Mouse (Mus musculus) T-helper 17 cell (primary cell): ENCODE measurements around the gene Gm20605.

Source experiments
- in situ Hi-C, 2 experiments: fragments of 300-600 bp; cut with MboI, MseI; formaldehyde crosslinking; loops; 1 replicate in 1 of 2; 2 replicates in 1 of 2; pipeline ENCODE4 v1.15.1; 2025; ENCODE audit warnings: high pct_unique_total_duplicates in 2 of 2

The Gm20605 gene

GRCm38 (mm10) chr5:137649669-137650571 is 20.9 kb downstream of the Gm20605 start:
- in situ Hi-C loops = loop anchor here (5.0 kb wide), 2 partner anchors 107 to 112 kb away; no protein-coding TSS in a partner anchor

GRCm38 (mm10) chr5:137652474-137652873 is 23.5 kb downstream of the Gm20605 start:
- in situ Hi-C loops = loop anchor here (5.0 kb wide), 2 partner anchors 105 to 110 kb away; no protein-coding TSS in a partner anchor

GRCm38 (mm10) chr5:137653366-137653765 is 24.4 kb downstream of the Gm20605 start:
- in situ Hi-C loops = loop anchor here (5.0 kb wide), 2 partner anchors 104 to 109 kb away; no protein-coding TSS in a partner anchor

- in situ Hi-C loops = loop anchor here (5.0 kb wide), 2 partner anchors 103 to 108 kb away; no protein-coding TSS in a partner anchor
Measured at GRCm38 (mm10) chr5:137654746-137655145, 25.8 kb downstream of the Gm20605 start.

- in situ Hi-C loops = no loop called here
Measured at GRCm38 (mm10) chr5:137656977-137657376, 28.0 kb downstream of the Gm20605 start.

DNA sequence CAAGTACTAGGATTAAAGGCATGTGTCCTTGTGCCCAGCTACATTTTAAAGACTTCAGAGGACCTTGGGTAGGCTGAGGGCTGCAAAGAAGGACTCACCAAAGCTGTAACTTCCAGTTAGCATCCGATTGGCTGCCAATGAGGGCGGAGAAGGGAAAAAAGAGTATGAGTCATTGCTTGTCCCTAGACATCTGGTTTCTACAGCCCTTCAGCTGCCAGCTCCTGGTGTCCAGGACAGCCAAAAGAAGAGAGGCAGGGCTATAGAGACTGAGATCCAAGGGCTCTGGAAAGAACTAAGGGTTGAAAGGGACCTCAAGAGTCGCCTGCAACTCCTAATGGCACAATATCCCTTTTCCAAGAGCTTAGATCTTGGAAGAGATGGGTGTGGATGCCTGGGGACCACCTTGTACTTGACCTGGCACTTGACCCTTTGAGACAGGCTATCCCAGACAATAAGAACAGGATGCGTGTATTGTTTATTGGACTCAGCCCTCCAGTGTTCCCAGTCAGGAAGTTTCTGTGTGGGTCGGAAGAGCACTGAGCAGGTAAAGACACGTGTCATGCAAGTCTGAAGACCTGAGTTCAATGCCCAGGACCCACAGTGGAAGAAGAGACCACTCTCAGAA is 31.2 kb downstream of the Gm20605 start:
- in situ Hi-C loops = no loop called here

GRCm38 (mm10) chr5:137663057-137663456 is 34.1 kb downstream of the Gm20605 start:
- in situ Hi-C loops = no loop called here

- in situ Hi-C loops = no loop called here
Measured at GRCm38 (mm10) chr5:137668971-137669370, 40.0 kb downstream of the Gm20605 start.

DNA sequence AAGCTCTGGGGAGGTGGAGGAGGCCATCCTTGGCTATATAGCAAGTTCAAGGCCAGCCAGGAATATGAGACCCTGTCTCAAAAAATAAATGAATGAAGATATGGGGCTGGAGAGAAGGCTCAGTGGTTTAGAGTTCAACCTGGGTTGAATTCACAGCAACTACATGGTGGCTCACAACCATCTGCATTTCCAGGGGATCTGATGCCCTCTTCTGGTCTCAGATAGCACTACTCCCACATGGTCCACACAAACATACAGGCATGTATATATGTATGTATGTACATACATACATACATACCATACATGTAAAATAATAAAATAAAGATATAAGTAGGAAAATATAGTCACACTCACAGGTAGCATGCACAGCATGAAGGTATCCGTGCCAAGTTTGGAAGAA is 41.3 kb downstream of the Gm20605 start:
- in situ Hi-C loops = no loop called here

DNA sequence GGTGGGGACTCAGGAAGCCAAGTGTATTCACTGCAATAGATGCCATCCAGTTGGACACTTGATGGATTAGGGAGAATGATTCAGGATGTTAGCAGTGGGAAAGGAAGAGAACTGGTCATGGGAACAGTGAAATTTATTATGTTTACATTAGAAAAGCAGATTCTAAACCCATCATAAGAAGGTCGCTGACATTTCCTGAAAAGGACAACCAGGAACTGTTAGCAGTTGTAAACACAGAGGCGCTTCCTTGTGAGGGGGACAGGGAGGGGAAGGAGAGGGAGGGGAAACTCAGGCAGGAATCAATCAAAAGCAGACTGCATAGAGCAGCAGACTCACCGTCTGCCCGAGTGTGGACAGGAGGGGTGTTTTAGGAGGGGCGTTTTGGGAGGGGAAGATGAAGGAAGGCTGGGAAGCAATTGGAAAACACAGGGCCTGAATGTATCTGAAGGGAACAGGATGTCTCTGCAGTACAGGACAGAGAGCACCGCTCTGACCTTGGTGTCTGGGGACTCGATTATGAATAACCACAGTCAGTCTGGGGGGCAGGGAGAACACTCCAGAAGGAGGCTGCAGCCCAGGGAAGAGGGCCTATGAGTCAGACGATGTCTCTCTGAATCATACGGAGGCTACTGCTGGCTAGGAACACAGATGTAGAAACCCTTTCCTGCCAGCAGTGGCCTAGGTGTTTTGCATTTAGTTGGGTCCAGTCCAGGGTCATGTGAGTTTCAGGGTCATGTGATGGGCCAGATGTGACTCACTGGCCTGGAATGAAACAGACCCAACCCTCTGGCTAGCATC is 42.7 kb downstream of the Gm20605 start:
- in situ Hi-C loops = no loop called here

DNA sequence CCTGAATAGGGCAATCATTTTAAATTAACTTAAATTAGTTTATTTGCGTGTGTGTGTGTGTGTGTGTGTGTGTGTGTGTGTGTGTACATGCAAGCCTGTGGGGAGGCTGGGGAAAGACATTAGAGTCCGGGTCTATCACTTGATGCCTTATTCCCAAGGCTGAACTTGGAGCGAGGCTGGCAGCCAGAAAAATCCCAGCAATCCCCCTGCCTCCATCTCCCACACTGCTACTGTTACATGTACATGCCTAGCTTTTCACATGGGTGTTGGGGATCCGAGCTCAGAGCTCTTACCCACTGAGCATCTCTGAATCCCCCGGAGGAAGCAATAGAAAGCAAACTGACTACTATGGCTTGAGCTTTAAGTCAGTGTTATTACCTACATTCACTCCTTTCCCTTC is 43.4 kb downstream of the Gm20605 start:
- in situ Hi-C loops = no loop called here

- in situ Hi-C loops = no loop called here
Measured at GRCm38 (mm10) chr5:137673015-137673414, 44.0 kb downstream of the Gm20605 start.

DNA sequence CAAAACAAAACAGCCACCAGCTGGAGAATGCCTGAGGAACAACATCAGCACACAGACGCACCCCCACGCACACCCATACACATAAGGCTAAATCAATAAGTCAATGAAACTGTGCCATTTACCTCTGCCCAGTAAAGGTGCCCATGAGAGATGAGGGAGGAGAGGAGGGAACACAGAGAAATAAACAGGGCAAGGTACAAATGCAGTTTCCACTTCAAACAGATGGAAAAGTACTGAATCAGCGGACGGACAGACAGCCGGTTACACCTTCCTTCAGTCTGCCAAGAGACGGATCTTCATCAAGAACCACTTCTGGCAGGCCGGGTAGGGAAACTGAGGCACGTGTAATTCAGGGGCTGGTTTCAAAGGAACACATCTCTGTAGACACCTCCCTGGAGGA is 45.8 kb downstream of the Gm20605 start:
- in situ Hi-C loops = no loop called here

DNA sequence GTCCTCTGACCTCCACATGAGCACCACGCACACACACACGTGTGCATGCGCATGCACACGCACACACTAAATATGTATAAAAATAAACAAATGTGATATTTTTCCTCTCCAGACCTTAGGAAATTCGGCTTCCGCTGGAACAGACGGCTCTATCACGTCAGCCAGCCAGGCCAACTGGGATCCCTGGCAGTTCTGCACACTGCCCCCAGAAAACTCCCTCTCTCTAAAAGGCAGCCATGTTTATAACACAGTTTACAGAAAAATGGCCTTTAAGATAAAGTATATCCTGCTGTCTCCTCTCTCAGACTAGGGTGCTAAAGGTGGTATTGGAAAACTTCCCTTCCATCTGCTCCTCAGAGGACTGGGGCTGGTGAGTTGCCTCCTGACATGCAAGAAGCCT is 48.9 kb downstream of the Gm20605 start:
- in situ Hi-C loops = no loop called here

DNA sequence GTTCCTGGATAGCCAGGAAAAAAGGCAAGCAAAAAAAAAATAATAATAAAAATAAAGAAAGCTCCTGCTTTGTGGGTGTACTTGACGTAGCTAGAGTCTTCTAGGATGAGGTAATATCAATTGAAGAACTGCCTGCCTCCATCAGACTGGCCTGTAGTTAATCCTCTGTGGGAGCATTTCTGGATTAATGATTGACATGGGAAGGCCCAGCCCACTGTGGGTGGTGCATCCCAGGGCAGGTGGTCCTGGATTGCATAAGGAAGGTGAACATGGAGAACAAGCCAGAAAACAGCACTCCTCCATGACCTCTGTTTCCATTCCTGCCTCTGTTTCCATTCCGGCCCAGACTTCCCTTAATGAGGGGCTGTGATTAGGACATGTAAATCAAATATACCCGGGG is 49.8 kb downstream of the Gm20605 start:
- in situ Hi-C loops = no loop called here

DNA sequence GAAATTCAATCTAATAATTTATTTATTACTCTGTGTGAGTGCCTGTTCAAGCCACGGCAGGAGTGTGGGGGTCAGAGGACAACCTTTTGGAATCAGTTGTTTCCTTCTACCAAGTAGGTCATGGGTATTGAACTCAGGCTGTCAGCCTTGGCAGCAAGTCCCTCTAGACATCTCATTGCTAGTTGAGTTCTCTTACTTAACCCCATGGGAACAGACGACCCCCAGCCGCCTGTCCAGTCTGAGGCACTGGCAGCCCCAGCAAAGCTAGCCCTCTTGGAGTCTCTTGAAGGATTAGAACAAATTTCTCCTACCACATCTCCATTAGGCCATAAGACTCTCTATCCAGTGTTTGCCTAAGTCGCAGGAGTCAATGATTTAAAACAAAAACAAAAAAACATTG is 50.8 kb downstream of the Gm20605 start:
- in situ Hi-C loops = no loop called here

DNA sequence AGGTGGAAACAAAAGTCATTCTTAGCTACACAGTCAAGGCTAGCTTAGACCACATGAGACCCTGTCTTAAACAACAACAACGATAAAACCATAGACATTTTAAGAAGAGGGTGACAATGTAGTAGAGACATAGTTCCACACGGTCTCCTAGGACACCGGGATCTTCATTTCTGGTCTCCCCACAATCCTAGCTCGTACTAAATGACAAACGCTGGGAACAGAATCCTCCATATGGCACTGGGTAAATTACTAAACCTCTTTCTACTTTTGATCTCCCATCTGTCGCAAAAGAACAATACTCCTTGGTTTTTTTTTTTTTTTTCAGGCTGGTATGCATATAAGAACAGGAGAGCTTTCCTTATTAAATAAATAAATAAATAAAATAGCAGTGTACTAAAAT is 53.6 kb downstream of the Gm20605 start:
- in situ Hi-C loops = no loop called here

DNA sequence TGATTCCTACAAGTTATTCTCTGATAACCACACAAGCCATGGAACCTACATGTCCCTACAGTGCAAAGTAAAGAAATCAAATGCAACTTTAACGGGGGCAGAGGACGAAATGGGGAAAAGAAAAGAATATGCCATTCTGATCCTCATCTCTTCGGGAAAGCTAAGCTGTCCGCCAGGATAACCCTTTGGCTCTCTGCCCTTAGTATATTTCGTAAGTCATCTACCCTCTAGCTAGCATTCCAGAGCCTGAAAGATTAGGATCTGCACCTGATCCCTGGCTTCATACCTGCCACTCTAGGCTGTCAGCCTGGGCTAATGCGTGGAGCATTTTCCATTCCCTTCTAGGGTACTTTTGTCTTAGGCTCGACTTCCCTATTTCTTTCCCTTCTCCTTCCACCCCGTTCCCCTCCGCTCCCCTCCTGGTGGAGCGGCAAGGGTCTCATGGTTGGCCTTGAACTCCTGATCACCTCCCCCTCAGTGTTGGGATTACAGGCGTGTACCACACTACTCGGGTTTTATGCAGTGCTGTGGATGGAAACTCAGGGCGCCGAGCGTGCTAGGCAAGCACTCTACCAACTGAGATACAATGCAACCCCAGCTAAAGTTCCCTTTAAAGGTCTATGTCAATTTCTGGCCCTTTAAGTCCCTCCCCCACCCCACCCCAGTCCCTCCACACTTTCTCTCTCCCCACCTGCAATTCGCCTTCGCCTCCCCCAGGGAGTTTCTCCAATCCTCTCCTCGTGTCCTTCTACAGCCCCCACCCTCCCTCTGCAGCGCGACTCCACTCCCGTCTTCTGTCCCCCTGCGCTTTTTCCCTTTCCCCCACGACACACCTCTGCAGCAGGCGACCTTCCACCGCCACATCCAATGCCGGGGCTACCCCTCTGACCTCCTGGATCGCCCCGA is 54.7 kb downstream of the Gm20605 start:
- in situ Hi-C loops = no loop called here

GRCm38 (mm10) chr5:137684294-137685123 is 55.5 kb downstream of the Gm20605 start, which contains the start of gene Agfg2:
Gene Agfg2, minus strand, starts transcription at chr5:137684726.
- in situ Hi-C loops = no loop called here

DNA sequence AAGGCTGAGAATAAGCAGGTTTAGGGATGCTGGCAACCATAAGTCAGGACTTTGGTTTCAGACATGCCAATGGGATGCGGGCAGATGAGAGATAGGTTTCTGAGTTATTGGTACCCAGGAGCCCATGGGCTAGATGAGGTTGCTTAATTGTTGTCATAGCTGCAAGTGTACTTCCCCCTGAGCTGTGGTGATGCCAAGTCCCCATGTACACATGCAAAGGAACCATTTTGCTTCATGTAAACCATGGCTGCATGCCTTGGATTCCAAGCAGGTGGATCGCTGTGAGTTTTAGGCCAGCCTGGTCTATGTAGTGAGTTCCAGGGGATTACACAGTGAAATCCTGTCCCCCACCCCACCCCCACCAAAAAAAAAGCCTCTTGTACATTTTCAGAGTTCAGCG is 56.7 kb downstream of the Gm20605 start:
- in situ Hi-C loops = no loop called here
